8 mouse cellular contexts compared by ENCODE assay signal in genomic region chr2:112378973-112379898, GRCm38 (mm10). TPM values are rescaled to one million over a fixed set of nuclear protein-coding genes. Genes with fewer than 3 reads are reported as not detected.
A peak's percentile ranks its signal among the peaks of the same experiment; 100 is the strongest.
DNase-seq lines count a peak whose midpoint lies in the region; ATAC-seq and TF ChIP-seq lines count a peak whose summit lies in the region.

Gene Katnbl1 (plus strand): TSS chr2:112379211.

- WGBS in embryonic facial prominence, embryonic 13.5 days: under 1% methylated on average over 72 of the region's 72 CpGs
- WGBS in limb, embryonic 14.5 days: under 1% methylated on average over 62 of the region's 72 CpGs
- WGBS in midbrain, postnatal 0 days: under 1% methylated on average over 62 of the region's 72 CpGs

- DNase-seq in 3134 (ENCODE audit: extremely low read depth, insufficient read length, low spot score): peak; percentile 94
- DNase-seq in adrenal gland, postnatal 36 days: peak; percentile 97 to 99
- peak; percentile 90 for DNase-seq in heart, adult 8-10 months (ENCODE audit: low spot score)
- peak; percentile 93 for DNase-seq in kidney, adult 9 months
- peak; percentile 93 for DNase-seq in limb, embryonic 14.5 days (ENCODE audit: low spot score)
- peak; percentile 93 for DNase-seq in midbrain, postnatal 0 days (ENCODE audit: low spot score)
- DNase-seq in spleen, postnatal 14 days (ENCODE audit: low spot score in 2 of 2): peak; percentile 93 to 95

- peak; percentile 91 for TF ChIP-seq CTCF in midbrain, postnatal 0 days (IDR thresholded peaks at IDR 0.05)

- 0 out of 2 replicates have a peak, but pooled peaks cover 4% of the 10 kb centered on the region for H3K36me3 ChIP-seq in embryonic facial prominence, embryonic 13.5 days
- no peaks in the 10 kb centered on the region for H3K36me3 ChIP-seq in limb, embryonic 14.5 days (ENCODE audit: control insufficient read depth, insufficient read depth, low read length)
- no peaks in the 10 kb centered on the region for H3K36me3 ChIP-seq in midbrain, postnatal 0 days (ENCODE audit: insufficient read depth, low read length)

- H3K4me1 ChIP-seq in embryonic facial prominence, embryonic 13.5 days: peaks cover 10% of the 10 kb centered on the region
- H3K4me1 ChIP-seq in limb, embryonic 14.5 days (ENCODE audit: control insufficient read depth, insufficient read depth, low read length): peaks cover 9% of the 10 kb centered on the region
- H3K4me1 ChIP-seq in midbrain, postnatal 0 days (ENCODE audit: insufficient read depth, low read length): no peaks in the 10 kb centered on the region

- peak; percentile 78; the same call in 1 of the 2 replicates for TF ChIP-seq POLR2A in limb, embryonic 14.5 days (IDR thresholded peaks at IDR 0.05; ENCODE audit: borderline replicate concordance, extremely low read depth, insufficient read depth, insufficient read length)

- H3K27me3 ChIP-seq in embryonic facial prominence, embryonic 13.5 days: no peaks in the 10 kb centered on the region
- no peaks in the 10 kb centered on the region for H3K27me3 ChIP-seq in limb, embryonic 14.5 days (ENCODE audit: control insufficient read depth, insufficient read depth, low read length)
- no peaks in the 10 kb centered on the region for H3K27me3 ChIP-seq in midbrain, postnatal 0 days (ENCODE audit: insufficient read depth, low read length)

- H3K4me2 ChIP-seq in embryonic facial prominence, embryonic 13.5 days: peak within 1 kb of the TSS; percentile 73
- H3K4me2 ChIP-seq in limb, embryonic 14.5 days (replicated peaks; ENCODE audit: low read depth, low read length, severe bottlenecking): peak within 1 kb of the TSS; percentile 49
- peak within 1 kb of the TSS; percentile 48 for H3K4me2 ChIP-seq in midbrain, postnatal 0 days (ENCODE audit: low read depth, low read length, poor library complexity, severe bottlenecking)

- H3K9me3 ChIP-seq in embryonic facial prominence, embryonic 13.5 days: no peaks in the 10 kb centered on the region
- H3K9me3 ChIP-seq in limb, embryonic 14.5 days (ENCODE audit: control insufficient read depth, low read length): no peaks in the 10 kb centered on the region
- H3K9me3 ChIP-seq in midbrain, postnatal 0 days (ENCODE audit: low read length): no peaks in the 10 kb centered on the region

- H3K9ac ChIP-seq in embryonic facial prominence, embryonic 13.5 days: peak within 1 kb of the TSS; percentile 94
- peak within 1 kb of the TSS; percentile 89 for H3K9ac ChIP-seq in limb, embryonic 14.5 days (ENCODE audit: low read depth, low read length, severe bottlenecking)
- H3K9ac ChIP-seq in midbrain, postnatal 0 days (replicated peaks; ENCODE audit: low read length, poor library complexity, severe bottlenecking): peak within 1 kb of the TSS; percentile 94

- H3K27ac ChIP-seq in embryonic facial prominence, embryonic 13.5 days: peak within 1 kb of the TSS; percentile 92
- peak within 1 kb of the TSS; percentile 86 for H3K27ac ChIP-seq in limb, embryonic 14.5 days (replicated peaks; ENCODE audit: low read depth, low read length)
- peak within 1 kb of the TSS; percentile 80 for H3K27ac ChIP-seq in midbrain, postnatal 0 days (ENCODE audit: low read depth, low read length)

- H3K4me3 ChIP-seq in embryonic facial prominence, embryonic 13.5 days: peak within 1 kb of the TSS; percentile 96
- H3K4me3 ChIP-seq in limb, embryonic 14.5 days (replicated peaks; ENCODE audit: low read length): peak within 1 kb of the TSS; percentile 76
- peak within 1 kb of the TSS; percentile 96 for H3K4me3 ChIP-seq in midbrain, postnatal 0 days (ENCODE audit: low read depth, low read length)

- ATAC-seq in embryonic facial prominence, embryonic 13.5 days (ENCODE audit: insufficient number of reproducible peaks, insufficient read depth, low FRiP score, low TSS enrichment, low read depth): peak; percentile 98
- peak; percentile 97 for ATAC-seq in limb, embryonic 14.5 days (ENCODE audit: low FRiP score, low read depth)
- peak; percentile 97 for ATAC-seq in midbrain, postnatal 0 days (ENCODE audit: low FRiP score)

RNA-seq across cellular contexts. Expression of gene Katnbl1, which starts in this region (rescaled TPM):
- total RNA-seq in adrenal gland, postnatal 36 days (2021): 10 to 100 TPM; 11.2 to 12.5 TPM
- polyA plus RNA-seq in embryonic facial prominence, embryonic 13.5 days (2015; fragmentation: Nextera tagmentation; extraction: Ambion mirVana): 46.6 and 47.7 TPM in 2 replicates
- total RNA-seq in heart, adult 8-10 months (2022): 1 to 10 TPM; 3.6 to 4.4 (median 4.1) TPM
- 19.8 and 21.2 TPM in 2 replicates for polyA plus RNA-seq in limb, embryonic 14.5 days (2012; rRNA removed)
- 50.1 and 50.2 TPM in 2 replicates for polyA plus RNA-seq in limb, embryonic 14.5 days (2014; fragmentation: Nextera tagmentation; extraction: Ambion mirVana)
- total RNA-seq in midbrain, postnatal 0 days (2014; rRNA removed): 15.1 and 18.7 TPM in 2 replicates
- 19.8 and 20.1 TPM in 2 replicates for polyA plus RNA-seq in midbrain, postnatal 0 days (2015; fragmentation: Nextera tagmentation; extraction: Ambion mirVana)

Comparison
In these comparisons a context has a peak if more than half of its experiments do, and no peak if none do; other contexts are left out.
1. Peak in every context shown above with its lines: DNase-seq, ATAC-seq, H3K4me3 ChIP-seq and H3K27ac ChIP-seq.